Mouse (Mus musculus) stomach, embryonic 14.5 days (tissue): ENCODE data around the gene Mapk8ip2. TPM values are rescaled to one million over a fixed set of nuclear protein-coding genes. Genes with fewer than 3 reads are reported as not detected.
A peak's percentile ranks its signal among the peaks of the same experiment; 100 is the strongest.
"Not testable (repeated sequence)": the region's sequence is repeated elsewhere in the genome, so short reads cannot be mapped to it uniquely, and the experiment has no call there.

Experiments used
- ATAC-seq: fragments of 200-750 bp; cut with Nextera tagmentation; 2 replicates; pipeline ENCODE4 v1.8.0; 2017; ENCODE audit warnings: low read depth, moderate TSS enrichment; ENCODE audit not compliant: insufficient number of reproducible peaks, insufficient read depth, low FRiP score
- H3K27ac ChIP-seq: fragments of 300-500 bp; sonication (generic); 2 replicates; pipeline ENCODE4 v1.5.1; 2014; ENCODE audit warnings: mild to moderate bottlenecking, low read length, moderate library complexity, mixed read lengths
- H3K27me3 ChIP-seq: fragments of 300-500 bp; sonication (generic); 2 replicates; pipeline ENCODE4 v1.6.1; 2014; ENCODE audit warnings: low read length, control low read depth, mixed read lengths; ENCODE audit not compliant: control insufficient read depth, insufficient read depth
- H3K36me3 ChIP-seq: fragments of 300-500 bp; sonication (generic); 2 replicates; pipeline ENCODE4 v1.6.1; 2014; ENCODE audit warnings: mild to moderate bottlenecking, control low read depth, low read length, moderate library complexity, mixed read lengths; ENCODE audit not compliant: control insufficient read depth, insufficient read depth
- H3K4me1 ChIP-seq: fragments of 300-500 bp; sonication (generic); 2 replicates; pipeline ENCODE4 v1.6.1; 2014; ENCODE audit warnings: low read length, control low read depth, mixed read lengths; ENCODE audit not compliant: control insufficient read depth, insufficient read depth
- H3K4me2 ChIP-seq: fragments of 300-500 bp; sonication (generic); replicated peaks from 2 replicates; pipeline ENCODE4 v1.6.1; 2014; ENCODE audit warnings: low read depth, low read length, control low read depth
- H3K4me3 ChIP-seq: fragments of 300-500 bp; sonication (generic); 2 replicates; pipeline ENCODE4 v1.5.1; 2014; ENCODE audit warnings: low read depth, low read length, control low read depth
- H3K9ac ChIP-seq: fragments of 300-500 bp; sonication (generic); replicated peaks from 2 replicates; pipeline ENCODE4 v1.6.1; 2014; ENCODE audit warnings: low read depth, mild to moderate bottlenecking, control low read depth, low read length, moderate library complexity, mixed read lengths
- H3K9me3 ChIP-seq: fragments of 300-500 bp; sonication (generic); 2 replicates; pipeline ENCODE4 v1.6.1; 2016; ENCODE audit warnings: low read depth, low read length, control low read depth; ENCODE audit not compliant: control insufficient read depth
- WGBS: fragments of 180-500 bp; shearing (Covaris S2); extraction: QIAGEN DNeasy Blood & Tissue Kit; methylation state at CpG from one replicate; pipeline ENCODE4 v1.1.7; 2014; 5-methylcytosine and 5-hydroxymethylcytosine counted together
- polyA plus RNA-seq: library from polyadenylated mRNA; unstranded; fragments of >200 nt; fragmentation: Nextera tagmentation; extraction: Ambion mirVana; gene quantifications from 2 replicates; pipeline ENCODE4 v1.2.1, GENCODE M21; 2014

Mapk8ip2 gene
- polyA plus RNA-seq, 1 experiment from 2014 or later: 4.0 TPM

- Histone ChIP-seq H3K9ac (no peak overlapping the region), H3K4me1 (no peaks in the 10 kb centered on the region), H3K36me3 (peaks cover 15% of the 10 kb centered on the region), H3K9me3 (no peaks in the 10 kb centered on the region), H3K27ac (no peak overlapping the region), H3K27me3 (no peaks in the 10 kb centered on the region), H3K4me3 (no peak overlapping the region), H3K4me2 (no peak overlapping the region)
- ATAC-seq: no peak
- 88% methylated on average over 10 of the region's 10 CpGs for WGBS
Observed at GRCm38 (mm10) chr15:89426716-89427115, 27.0 kb upstream of the Mapk8ip2 start.

DNA sequence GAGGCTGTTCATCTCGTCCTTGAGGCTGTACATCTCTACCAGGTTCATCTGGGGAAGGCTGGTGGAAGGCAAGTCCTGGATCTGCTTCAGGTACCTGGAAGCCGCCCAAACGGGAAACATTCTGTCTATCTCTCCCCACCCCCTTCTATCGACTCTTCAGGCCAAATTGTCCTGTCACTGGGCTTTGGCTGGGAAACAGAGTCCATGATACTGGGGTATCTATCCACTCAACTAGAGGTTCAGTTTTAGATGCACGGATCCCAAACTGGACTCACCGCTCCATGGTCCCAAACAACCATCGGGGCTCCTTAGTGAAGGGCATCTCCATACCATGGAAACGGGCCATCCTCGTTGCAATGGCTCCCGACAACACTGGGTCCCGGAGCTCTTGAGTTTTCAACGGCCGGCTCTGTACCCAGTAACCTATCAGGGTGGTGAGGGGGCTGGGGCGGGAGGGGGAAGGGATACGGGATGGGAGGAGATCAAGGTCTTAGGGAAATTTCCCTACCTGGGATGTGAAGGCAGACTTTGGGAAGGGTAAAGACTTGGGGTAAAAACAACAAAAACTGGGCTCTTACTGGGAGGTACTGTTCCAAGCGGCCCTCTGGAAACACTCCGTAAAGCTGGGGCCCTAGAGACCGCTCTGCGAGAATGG is 25.4 kb upstream of the Mapk8ip2 start:
- Histone ChIP-seq H3K27ac (no peak overlapping the region), H3K4me3 (peak overlapping the region; percentile 78), H3K4me1 (no peaks in the 10 kb centered on the region), H3K36me3 (peaks cover 15% of the 10 kb centered on the region), H3K9me3 (no peaks in the 10 kb centered on the region), H3K27me3 (no peaks in the 10 kb centered on the region), H3K9ac (no peak overlapping the region), H3K4me2 (peak overlapping the region; percentile 85)
- WGBS: 83% methylated on average over 19 of the region's 19 CpGs
- no peak for ATAC-seq

DNA sequence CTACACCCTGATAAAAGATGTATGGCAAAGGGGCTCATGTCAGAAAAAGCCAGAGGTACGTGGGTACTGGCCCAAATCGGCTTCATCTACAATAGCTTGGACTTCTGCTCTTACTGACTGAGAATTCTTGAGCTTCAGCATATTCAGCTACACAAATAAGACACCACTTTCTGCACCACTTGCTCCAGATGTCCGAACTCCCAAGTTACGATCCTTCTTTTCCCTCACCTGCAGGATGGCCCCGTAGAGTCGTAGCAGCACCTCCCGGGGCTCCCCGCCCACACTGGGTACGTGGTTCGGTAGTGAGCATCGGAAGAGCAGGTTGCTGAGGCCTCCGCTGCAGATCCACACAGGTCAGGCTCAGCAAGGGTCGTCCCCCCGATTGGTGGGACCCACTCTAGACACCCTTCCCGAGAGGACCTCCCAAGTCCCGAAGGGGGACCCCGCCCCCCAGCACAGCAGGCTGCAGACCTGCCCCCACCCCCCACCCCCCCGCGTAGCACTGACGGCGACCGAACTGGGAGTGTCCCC is 24.8 kb upstream of the Mapk8ip2 start:
- Histone ChIP-seq H3K9ac (peak overlapping the region; percentile 57), H3K27ac (peak overlapping the region; percentile 52; the same call in 1 of the 2 replicates), H3K9me3 (no peaks in the 10 kb centered on the region), H3K4me2 (peak overlapping the region; percentile 85), H3K36me3 (peaks cover 15% of the 10 kb centered on the region), H3K4me1 (no peaks in the 10 kb centered on the region), H3K27me3 (no peaks in the 10 kb centered on the region), H3K4me3 (peak overlapping the region; percentile 78)
- ATAC-seq: peak; percentile 56; the same call in 1 of the 2 replicates
- WGBS: 5% methylated on average over 19 of the region's 22 CpGs

DNA sequence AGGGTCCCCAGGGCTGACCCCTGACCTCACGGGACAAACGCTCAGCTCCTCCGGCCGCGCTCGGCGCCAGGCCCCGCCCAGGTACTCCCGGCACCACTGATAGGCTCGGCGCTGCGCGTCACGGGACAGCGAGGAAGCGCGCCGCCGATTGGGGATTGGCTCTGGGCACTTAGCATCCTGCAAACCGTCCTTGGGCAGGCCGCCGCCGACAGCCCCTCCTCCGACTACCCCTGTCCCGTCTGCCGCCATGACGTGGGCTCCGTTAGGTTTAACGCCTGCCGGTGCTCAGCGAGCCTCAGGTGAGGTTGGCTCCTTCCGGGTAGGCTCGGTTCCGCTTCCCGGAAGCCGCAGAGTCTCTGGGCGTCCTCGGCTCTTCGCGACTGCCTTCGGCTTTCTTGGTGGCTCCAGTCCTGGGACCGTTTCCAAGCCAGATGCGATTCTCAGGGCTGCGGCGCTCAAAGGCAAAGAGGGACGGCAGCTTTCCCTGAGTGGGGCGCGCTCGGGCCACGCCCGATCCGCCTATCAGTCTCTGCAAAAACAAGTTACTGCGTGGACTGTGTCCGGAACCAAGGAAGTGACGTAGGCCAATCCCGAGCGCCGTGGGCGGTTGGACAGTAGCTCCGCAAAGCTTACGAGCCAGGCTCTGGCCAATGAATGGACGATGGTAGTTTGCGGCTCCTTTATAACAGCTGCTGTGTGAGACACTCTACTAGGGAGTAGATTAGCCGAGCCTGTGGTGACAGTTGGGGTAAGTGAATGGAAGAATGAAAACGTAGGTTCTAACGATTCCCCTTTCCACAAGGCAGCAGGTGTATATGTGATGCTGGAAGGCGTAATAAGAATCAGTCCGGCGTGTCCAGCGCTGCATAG is 24.1 kb upstream of the Mapk8ip2 start, which contains the start of the genes C730034F03Rik, Gm44502 and Chkb:
Gene C730034F03Rik (plus strand): TSS at position 238 of the 870 bp plus-strand sequence.
Gene Gm44502 (minus strand): TSS at position 345 of the 870 bp plus-strand sequence.
Gene Chkb (minus strand): TSS at position 557 of the 870 bp plus-strand sequence.
- Histone ChIP-seq H3K9ac (peak within 1 kb of the TSS; percentile 57), H3K4me3 (peak within 1 kb of the TSS; percentile 78), H3K27me3 (no peaks in the 10 kb centered on the region), H3K27ac (peak within 1 kb of the TSS; percentile 97), H3K4me1 (no peaks in the 10 kb centered on the region), H3K36me3 (peaks cover 15% of the 10 kb centered on the region), H3K9me3 (no peaks in the 10 kb centered on the region), H3K4me2 (peak within 1 kb of the TSS; percentile 85)
- ATAC-seq: peak; percentile 92
- under 1% methylated on average over 68 of the region's 70 CpGs for WGBS

GRCm38 (mm10) chr15:89430341-89430740 is 23.4 kb upstream of the Mapk8ip2 start:
- Histone ChIP-seq H3K27me3 (no peaks in the 10 kb centered on the region), H3K27ac (peak overlapping the region; percentile 97), H3K4me2 (peak overlapping the region; percentile 85), H3K4me1 (no peaks in the 10 kb centered on the region), H3K4me3 (peak overlapping the region; percentile 78), H3K36me3 (peaks cover 15% of the 10 kb centered on the region), H3K9ac (peak overlapping the region; percentile 52), H3K9me3 (no peaks in the 10 kb centered on the region)
- ATAC-seq: no peak
- 49% methylated on average over 6 of the region's 6 CpGs for WGBS

DNA sequence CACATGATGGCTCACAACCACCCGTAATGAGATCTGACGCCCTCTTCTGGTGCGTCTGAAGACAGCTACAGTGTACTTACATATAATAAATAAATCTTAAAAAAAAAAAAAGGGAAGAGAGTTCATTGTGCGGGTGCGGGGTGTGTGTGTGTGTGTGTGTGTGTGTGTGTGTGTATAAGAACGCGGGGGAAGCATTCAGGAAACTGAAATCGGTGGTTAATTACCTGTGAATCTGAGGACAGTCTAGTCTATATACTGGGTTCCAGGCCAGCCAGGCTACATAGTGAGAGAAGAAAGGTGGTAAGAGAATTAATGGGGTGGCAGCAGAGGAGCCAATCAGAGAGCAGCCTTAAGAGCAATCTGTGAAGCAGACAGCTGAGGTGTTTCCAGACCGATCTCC is 22.9 kb upstream of the Mapk8ip2 start:
- not testable (repeated sequence) for H3K4me3 ChIP-seq, H3K27me3 ChIP-seq, H3K27ac ChIP-seq, H3K4me2 ChIP-seq, ATAC-seq, H3K9ac ChIP-seq, H3K9me3 ChIP-seq, H3K4me1 ChIP-seq
- 87% methylated on average over 7 of the region's 9 CpGs for WGBS
- H3K36me3 ChIP-seq: peaks cover 15% of the 10 kb centered on the region

DNA sequence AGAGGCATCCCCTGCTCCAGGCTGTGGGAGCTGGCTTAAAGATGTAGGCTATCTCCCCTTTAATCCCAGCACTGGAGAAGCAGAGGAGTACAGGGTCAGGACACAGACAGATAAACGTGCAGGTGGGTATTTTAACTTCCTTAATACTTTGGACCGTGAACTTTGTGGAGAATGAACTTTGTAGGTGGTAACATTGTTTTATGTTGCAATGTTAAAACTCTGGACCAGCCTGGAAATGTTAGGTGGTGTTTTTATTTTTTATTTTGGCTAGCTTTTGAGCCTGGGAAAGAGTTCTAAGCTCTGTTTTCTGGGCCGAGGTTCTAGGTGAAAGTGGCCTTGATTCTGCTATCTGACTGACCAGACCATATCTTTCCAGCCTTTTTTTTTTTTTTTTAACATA is 22.4 kb upstream of the Mapk8ip2 start:
- no peaks in the 10 kb centered on the region for H3K27me3 ChIP-seq
- H3K4me2 ChIP-seq: no peak overlapping the region
- H3K27ac ChIP-seq: no peak overlapping the region
- no peaks in the 10 kb centered on the region for H3K9me3 ChIP-seq
- WGBS: 92% methylated on average over 3 of the region's 3 CpGs
- no peaks in the 10 kb centered on the region for H3K4me1 ChIP-seq
- H3K9ac ChIP-seq: no peak overlapping the region
- no peak for ATAC-seq
- no peak overlapping the region for H3K4me3 ChIP-seq
- peaks cover 15% of the 10 kb centered on the region for H3K36me3 ChIP-seq

GRCm38 (mm10) chr15:89431806-89432205 is 21.9 kb upstream of the Mapk8ip2 start:
- Histone ChIP-seq H3K4me2 (no peak overlapping the region), H3K4me3 (no peak overlapping the region), H3K27me3 (no peaks in the 10 kb centered on the region), H3K27ac (no peak overlapping the region), H3K36me3 (peaks cover 9% of the 10 kb centered on the region; the same call in 1 of the 2 replicates), H3K4me1 (no peaks in the 10 kb centered on the region), H3K9me3 (no peaks in the 10 kb centered on the region), H3K9ac (no peak overlapping the region)
- WGBS: 93% methylated on average over 6 of the region's 6 CpGs
- ATAC-seq: no peak
